Mouse (Mus musculus): Measurements from ENCODE around the gene Ppm1h.

GRCm38 (mm10) chr10:122881456-122881855 is 202.9 kb downstream of the Ppm1h start:
- TF ChIP-seq POLR2A (IDR thresholded peaks at IDR 0.05; ENCODE audit: borderline replicate concordance, extremely low read depth, insufficient read depth, insufficient read length, poor library complexity, severe bottlenecking) (no peak), CTCF (IDR thresholded peaks at IDR 0.05; ENCODE audit: borderline replicate concordance, extremely low read depth, insufficient read depth, insufficient read length) (no peak)

All from brain, embryonic 14.5 days (tissue).